Mouse (Mus musculus) layer of hippocampus, adult 2 months (tissue): ENCODE results near the gene Wdr37. TPM values are rescaled to one million over a fixed set of nuclear protein-coding genes. Genes with fewer than 3 reads are reported as not detected.

Experiments
- DNase-seq, 2 experiments: peaks; one replicate each; pipeline ENCODE4 v3.0.0; 2022; ENCODE audit warnings: low spot score in 2 of 2
- H3K27ac ChIP-seq: fragments of 200-600 bp; 2 replicates; pipeline ENCODE4 v1.8.1; 2022
- H3K4me3 ChIP-seq: fragments of 200-600 bp; 2 replicates; pipeline ENCODE4 v1.8.1; 2022; ENCODE audit warnings: mild to moderate bottlenecking
- CTCF ChIP-seq: fragments of 200-600 bp; conservative IDR thresholded peaks from 2 replicates; pipeline ENCODE4 v1.8.1; 2022; ENCODE audit warnings: antibody characterized with exemption, mild to moderate bottlenecking, moderate library complexity
- total RNA-seq, 2 experiments: library from RNA; stranded (reverse); gene quantifications; 2 replicates each; pipeline ENCODE4 v1.2.3; 2021

Wdr37 gene
- total RNA-seq, 2 experiments from 2014 or later, result 88.3 to 92.9 TPM

- Histone ChIP-seq H3K4me3 (no peak overlapping the region), H3K27ac (peak overlapping the region; percentile 78; the same call in 1 of the 2 replicates)
- peak; percentile 67 for TF ChIP-seq CTCF
- DNase-seq, result no peak
Observed at GRCm38 (mm10) chr13:8831546-8832251, 40.0 kb downstream of the Wdr37 start.

GRCm38 (mm10) chr13:8830696-8831095 is 41.0 kb downstream of the Wdr37 start:
- TF ChIP-seq CTCF, result no peak
- Histone ChIP-seq H3K4me3 (no peak overlapping the region), H3K27ac (peak overlapping the region; percentile 78; the same call in 1 of the 2 replicates)
- DNase-seq, result no peak

GRCm38 (mm10) chr13:8829784-8830183 is 41.9 kb downstream of the Wdr37 start:
- no peak for TF ChIP-seq CTCF
- no peak for DNase-seq
- Histone ChIP-seq H3K27ac (peak overlapping the region; percentile 78; the same call in 1 of the 2 replicates), H3K4me3 (peak overlapping the region; percentile 9; the same call in 1 of the 2 replicates)

- no peak for DNase-seq
- Histone ChIP-seq H3K27ac (peak overlapping the region; percentile 78; the same call in 1 of the 2 replicates), H3K4me3 (no peak overlapping the region)
- no peak for TF ChIP-seq CTCF
Observed at GRCm38 (mm10) chr13:8828946-8829345, 42.8 kb downstream of the Wdr37 start.

DNA sequence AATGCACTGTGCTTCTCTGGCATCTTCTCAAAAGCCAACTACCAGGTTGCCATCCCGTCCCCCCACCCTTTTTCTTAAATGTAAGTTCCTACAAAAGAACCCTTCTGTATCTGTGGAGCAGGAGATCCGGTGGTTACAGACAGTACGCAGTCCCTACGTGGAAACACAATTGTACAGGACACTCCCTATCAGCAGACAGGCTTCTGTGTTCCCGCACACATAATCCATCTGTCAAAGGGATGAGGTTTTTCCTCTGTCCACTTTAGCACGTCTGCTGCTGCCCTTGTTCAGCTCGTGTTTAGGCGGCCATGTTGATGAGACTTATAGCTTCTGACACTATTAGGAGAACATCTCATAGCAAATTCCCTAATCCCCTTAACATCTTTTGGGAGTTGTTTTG is 48.2 kb downstream of the Wdr37 start:
- TF ChIP-seq CTCF, result no peak
- Histone ChIP-seq H3K27ac (peak overlapping the region; percentile 64), H3K4me3 (no peak overlapping the region)
- DNase-seq, result no peak

DNA sequence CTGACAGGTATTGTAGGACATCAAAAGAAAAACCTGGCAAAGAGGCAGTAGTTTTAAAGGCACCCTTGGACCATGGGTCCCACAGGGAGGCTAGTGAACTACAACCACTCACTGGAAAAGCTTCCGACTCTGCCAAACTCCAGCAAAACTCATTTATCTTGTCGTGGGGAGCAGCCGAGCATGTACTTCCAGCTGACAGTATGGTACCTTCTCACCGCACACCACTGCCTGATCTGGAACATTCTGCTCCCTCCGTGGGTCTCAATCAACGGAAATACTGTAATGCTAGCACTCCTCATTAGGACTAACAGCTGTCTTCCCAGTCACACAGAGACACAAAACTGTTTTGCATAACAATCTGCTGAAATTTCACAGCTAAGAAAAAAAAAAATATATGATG is 48.6 kb downstream of the Wdr37 start:
- Histone ChIP-seq H3K4me3 (no peak overlapping the region), H3K27ac (peak overlapping the region; percentile 64)
- no peak for TF ChIP-seq CTCF
- no peak for DNase-seq

GRCm38 (mm10) chr13:8822201-8822600 is 49.5 kb downstream of the Wdr37 start:
- no peak overlapping the region for H3K27ac ChIP-seq
- DNase-seq, result no peak
- no peak for TF ChIP-seq CTCF
- H3K4me3 ChIP-seq, result no peak overlapping the region

GRCm38 (mm10) chr13:8805931-8806330 is 65.8 kb downstream of the Wdr37 start:
- no peak for DNase-seq
- no peak overlapping the region for H3K27ac ChIP-seq
- H3K4me3 ChIP-seq, result no peak overlapping the region
- no peak for TF ChIP-seq CTCF

DNA sequence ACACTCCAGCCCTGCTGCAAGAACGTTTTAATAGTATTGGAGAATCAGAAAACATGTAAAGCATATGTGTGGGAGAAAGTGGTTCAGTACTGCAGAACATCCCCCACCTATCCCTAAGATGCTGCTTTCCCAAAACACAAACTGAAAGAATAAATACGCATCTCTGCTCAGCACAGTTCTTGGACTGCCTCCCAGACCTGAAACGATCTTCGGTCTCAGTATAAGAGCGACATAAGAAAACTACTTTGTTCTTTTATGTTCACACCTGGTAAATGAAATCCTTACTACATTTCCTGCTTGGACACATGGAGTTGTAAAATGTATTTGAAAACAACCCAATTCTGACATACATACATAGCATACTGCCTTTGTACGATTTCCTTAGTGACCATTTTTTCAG is 71.1 kb downstream of the Wdr37 start:
- no peak for DNase-seq
- Histone ChIP-seq H3K27ac (no peak overlapping the region), H3K4me3 (no peak overlapping the region)
- TF ChIP-seq CTCF, result no peak

DNA sequence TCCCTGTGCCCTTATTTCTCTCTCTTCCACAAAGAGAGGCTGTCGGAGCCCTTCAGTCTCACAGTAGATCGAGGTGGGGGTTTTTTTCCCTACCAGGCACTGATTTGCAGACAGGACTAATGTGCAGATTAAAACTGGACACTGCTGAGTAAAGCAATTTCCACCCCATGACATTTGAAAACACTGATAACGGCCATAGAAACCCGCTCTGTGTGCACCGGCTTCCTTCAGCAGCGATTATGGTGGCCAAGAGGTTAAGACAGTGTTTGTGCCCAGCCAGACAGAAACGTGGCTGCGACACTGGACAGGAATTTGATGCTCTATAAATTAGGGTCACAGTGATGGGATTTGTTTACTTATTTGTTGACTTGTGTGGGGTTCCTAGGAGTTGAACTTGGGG is 78.5 kb downstream of the Wdr37 start:
- TF ChIP-seq CTCF, result no peak
- H3K4me3 ChIP-seq, result no peak overlapping the region
- DNase-seq, result no peak
- H3K27ac ChIP-seq, result no peak overlapping the region

DNA sequence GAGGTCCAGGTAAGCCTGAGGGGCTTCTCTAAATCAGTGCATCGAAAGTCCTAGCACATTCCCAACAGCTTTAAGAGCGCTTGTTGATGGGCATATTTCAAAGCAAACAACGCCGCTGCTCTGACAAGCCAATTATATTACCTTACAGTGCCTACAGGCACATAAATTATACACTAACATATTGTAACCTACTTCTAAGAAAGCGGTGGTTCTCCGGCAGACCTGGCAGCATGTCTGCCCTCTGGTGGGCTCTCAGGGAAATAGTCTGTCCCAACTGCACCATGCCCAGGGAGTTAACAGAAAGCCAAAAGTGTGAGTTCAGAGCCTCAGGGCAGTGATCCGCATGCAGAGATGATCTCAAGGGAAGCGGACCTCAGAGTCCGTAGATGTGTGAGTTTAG is 86.5 kb downstream of the Wdr37 start:
- Histone ChIP-seq H3K4me3 (no peak overlapping the region), H3K27ac (no peak overlapping the region)
- peak; percentile 40 to 53 for DNase-seq
- peak; percentile 94 for TF ChIP-seq CTCF

GRCm38 (mm10) chr13:8784308-8785061 is 87.2 kb downstream of the Wdr37 start:
- TF ChIP-seq CTCF, result no peak
- DNase-seq, result no peak
- no peak overlapping the region for H3K4me3 ChIP-seq
- H3K27ac ChIP-seq, result no peak overlapping the region

- no peak for TF ChIP-seq CTCF
- DNase-seq, result no peak
- Histone ChIP-seq H3K4me3 (no peak overlapping the region), H3K27ac (no peak overlapping the region)
Observed at GRCm38 (mm10) chr13:8783686-8784307, 87.9 kb downstream of the Wdr37 start.
